Mouse (Mus musculus) MEL (cell line): ENCODE results near the gene Slc25a17. TPM values are rescaled to one million over a fixed set of nuclear protein-coding genes. Genes with fewer than 3 reads are reported as not detected.

Experiments used
- DNase-seq: peaks from one replicate; pipeline ENCODE4 v3.0.0; 2011; ENCODE audit warnings: low read depth, low spot score
- H3K27ac ChIP-seq: 2 replicates; pipeline ENCODE4 v1.5.1; 2012; ENCODE audit warnings: low read depth, mild to moderate bottlenecking, control low read depth, low read length, moderate library complexity; ENCODE audit not compliant: control insufficient read depth
- H3K27me3 ChIP-seq, 2 experiments: fragments of 150-350 bp in 1 of 2; sonication (generic) in 1 of 2; 2 replicates each; pipeline ENCODE4 v1.6.1; 2012; ENCODE audit warnings: low read length in 2 of 2, mild to moderate bottlenecking in 2 of 2, improper control_type of control experiment in 1 of 2, moderate library complexity in 1 of 2; ENCODE audit not compliant: insufficient read depth in 2 of 2, control insufficient read depth in 1 of 2
- H3K36me3 ChIP-seq, 2 experiments: 2 replicates each; pipeline ENCODE4 v1.6.1; 2012 to 2014; ENCODE audit warnings: low read length in 2 of 2, improper control_type of control experiment in 1 of 2, inconsistent platforms in 1 of 2, mild to moderate bottlenecking in 1 of 2; ENCODE audit not compliant: insufficient read depth in 2 of 2, control insufficient read depth in 1 of 2
- H3K4me1 ChIP-seq, 2 experiments: fragments of 150-350 bp in 1 of 2; sonication (generic) in 1 of 2; 2 replicates each; pipeline ENCODE4 v1.6.1; 2012; ENCODE audit warnings: low read length in 2 of 2, improper control_type of control experiment in 1 of 2, mild to moderate bottlenecking in 1 of 2; ENCODE audit not compliant: insufficient read depth in 2 of 2, control insufficient read depth in 1 of 2
- H3K4me3 ChIP-seq, 2 experiments: fragments of 150-350 bp in 1 of 2; sonication (generic) in 1 of 2; 2 replicates each; pipeline ENCODE4 v1.5.1; 2012; ENCODE audit warnings: low read depth in 2 of 2, low read length in 2 of 2, mild to moderate bottlenecking in 2 of 2, moderate library complexity in 2 of 2, control low read depth in 1 of 2, improper control_type of control experiment in 1 of 2; ENCODE audit not compliant: control insufficient read depth in 1 of 2, insufficient read depth in 1 of 2
- H3K79me2 ChIP-seq: 2 replicates; pipeline ENCODE4 v1.6.1; 2012; ENCODE audit warnings: mild to moderate bottlenecking, low read length, moderate library complexity; ENCODE audit not compliant: control insufficient read depth, poor library complexity, insufficient read depth
- H3K9ac ChIP-seq: 2 replicates; pipeline ENCODE4 v1.6.1; 2012; ENCODE audit warnings: low read depth, mild to moderate bottlenecking, control low read depth, low read length, moderate library complexity; ENCODE audit not compliant: control insufficient read depth, poor library complexity, severe bottlenecking
- H3K9me3 ChIP-seq: fragments of 150-350 bp; sonication (generic); replicated peaks from 2 replicates; pipeline ENCODE4 v1.6.1; 2012; ENCODE audit warnings: mild to moderate bottlenecking, low read length, improper control_type of control experiment, moderate library complexity; ENCODE audit not compliant: insufficient read depth
- BHLHE40 ChIP-seq: IDR thresholded peaks from 2 replicates; pipeline ENCODE4 v1.6.1; 2012; ENCODE audit warnings: low read depth, mild to moderate bottlenecking, inconsistent platforms, low read length, improper control_type of control experiment, borderline replicate concordance
- CHD1 ChIP-seq: IDR thresholded peaks from 2 replicates; pipeline ENCODE4 v1.6.1; 2012; ENCODE audit warnings: low read depth, mild to moderate bottlenecking, inconsistent platforms, low read length, improper control_type of control experiment
- CHD2 ChIP-seq: IDR thresholded peaks from 2 replicates; pipeline ENCODE4 v1.6.1; 2011; ENCODE audit warnings: low read length, improper control_type of control experiment
- EP300 ChIP-seq, 2 experiments: IDR thresholded peaks; 2 replicates each; pipeline ENCODE4 v1.6.1; 2011; ENCODE audit warnings: improper control_type of control experiment in 2 of 2, low read length in 2 of 2, low read depth in 1 of 2, mild to moderate bottlenecking in 1 of 2
- HCFC1 ChIP-seq: IDR thresholded peaks from 2 replicates; pipeline ENCODE4 v1.6.1; 2012; ENCODE audit warnings: low read depth, mild to moderate bottlenecking, inconsistent platforms, low read length, improper control_type of control experiment, moderate library complexity
- JUND ChIP-seq: IDR thresholded peaks from 2 replicates; pipeline ENCODE4 v1.6.1; 2011; ENCODE audit warnings: low read depth, mild to moderate bottlenecking, improper control_type of control experiment, low read length
- KAT2A ChIP-seq: conservative IDR thresholded peaks from 2 replicates; pipeline ENCODE4 v1.6.1; 2012; ENCODE audit warnings: low read depth, low read length, improper control_type of control experiment, inconsistent platforms
- MEF2A ChIP-seq: IDR thresholded peaks from 2 replicates; pipeline ENCODE4 v1.6.1; 2014; ENCODE audit warnings: low read depth, mild to moderate bottlenecking, inconsistent platforms, low read length, improper control_type of control experiment; ENCODE audit not compliant: poor library complexity, insufficient replicate concordance, severe bottlenecking; ENCODE audit errors: extremely low read depth
- MYC ChIP-seq: IDR thresholded peaks from 2 replicates; pipeline ENCODE4 v1.6.1; 2011; ENCODE audit warnings: low read depth, mild to moderate bottlenecking, low read length, improper control_type of control experiment, moderate library complexity
- NELFE ChIP-seq: IDR thresholded peaks from 2 replicates; pipeline ENCODE4 v1.6.1; 2011; ENCODE audit warnings: low read depth, low read length, improper control_type of control experiment
- NRF1 ChIP-seq: IDR thresholded peaks from 2 replicates; pipeline ENCODE4 v1.6.1; 2014; ENCODE audit warnings: low read depth, mild to moderate bottlenecking, inconsistent platforms, low read length, improper control_type of control experiment, moderate library complexity; ENCODE audit not compliant: poor library complexity, insufficient read depth, severe bottlenecking
- POLR2A ChIP-seq, 2 experiments: IDR thresholded peaks; 2 replicates each; pipeline ENCODE4 v1.6.1; 2011 to 2012; ENCODE audit warnings: low read length in 2 of 2, mild to moderate bottlenecking in 2 of 2, control low read depth in 1 of 2, improper control_type of control experiment in 1 of 2, low read depth in 1 of 2, moderate library complexity in 1 of 2; ENCODE audit not compliant: control insufficient read depth in 1 of 2, insufficient read depth in 1 of 2, poor library complexity in 1 of 2
- POLR2AphosphoS2 ChIP-seq: IDR thresholded peaks from 2 replicates; pipeline ENCODE4 v1.6.1; 2011; ENCODE audit warnings: low read length, improper control_type of control experiment
- POLR2AphosphoS5 ChIP-seq: IDR thresholded peaks from 2 replicates; pipeline ENCODE4 v1.6.1; 2012; ENCODE audit warnings: low read depth, borderline replicate concordance, mild to moderate bottlenecking, inconsistent platforms, low read length, moderate library complexity, mixed read lengths
- RAD21 ChIP-seq: IDR thresholded peaks from 2 replicates; pipeline ENCODE4 v1.6.1; 2011; ENCODE audit warnings: mild to moderate bottlenecking, low read depth, low read length, improper control_type of control experiment
- SIN3A ChIP-seq: IDR thresholded peaks from 2 replicates; pipeline ENCODE4 v1.6.1; 2012; ENCODE audit warnings: low read length, improper control_type of control experiment, inconsistent platforms
- TAL1 ChIP-seq: IDR thresholded peaks from 2 replicates; pipeline ENCODE4 v1.6.1; 2012; ENCODE audit warnings: mild to moderate bottlenecking, inconsistent platforms, low read length, moderate library complexity, mixed read lengths
- TCF12 ChIP-seq: IDR thresholded peaks from 2 replicates; pipeline ENCODE4 v1.6.1; 2014; ENCODE audit warnings: low read depth, mild to moderate bottlenecking, inconsistent platforms, low read length, improper control_type of control experiment, moderate library complexity
- UBTF ChIP-seq: IDR thresholded peaks from 2 replicates; pipeline ENCODE4 v1.6.1; 2012; ENCODE audit warnings: low read depth, mild to moderate bottlenecking, inconsistent platforms, low read length, improper control_type of control experiment, moderate library complexity, borderline replicate concordance; ENCODE audit not compliant: insufficient read depth
- USF1 ChIP-seq: IDR thresholded peaks from 2 replicates; pipeline ENCODE4 v1.6.1; 2014; ENCODE audit warnings: low read depth, mild to moderate bottlenecking, inconsistent platforms, low read length, improper control_type of control experiment, moderate library complexity
- ZC3H11A ChIP-seq: IDR thresholded peaks from 2 replicates; pipeline ENCODE4 v1.6.1; 2012; ENCODE audit warnings: low read depth, mild to moderate bottlenecking, inconsistent platforms, low read length, improper control_type of control experiment
- ZMIZ1 ChIP-seq: IDR thresholded peaks from 2 replicates; pipeline ENCODE4 v1.6.1; 2012; ENCODE audit warnings: low read depth, mild to moderate bottlenecking, inconsistent platforms, low read length, improper control_type of control experiment, moderate library complexity
- polyA plus RNA-seq, 2 experiments: library from polyadenylated mRNA; stranded (reverse) in 1 of 2; unstranded in 1 of 2; fragments of >175 nt in 1 of 2; fragments of >200 nt in 1 of 2; gene quantifications; 2 replicates each; pipeline versions ENCODE4 v1.2.1 to v1.2.4; 2012; ENCODE audit warnings: low replicate concordance in 2 of 2, low read depth in 1 of 2; ENCODE audit not compliant: insufficient read length in 2 of 2, insufficient read depth in 1 of 2, missing spikeins in 1 of 2
- total RNA-seq: library from RNA; depleted of rRNA; stranded (reverse); fragments of 300-350 nt; gene quantifications from 2 replicates; pipeline ENCODE4 v1.2.3, GENCODE M21; 2012

Slc25a17 gene
- total and polyA plus RNA-seq, 3 experiments, result 40.6 to 64.1 TPM; not detected in 1

GRCm38 (mm10) chr15:81360345-81361021 is at the start of gene Slc25a17 (continued):
- TF ChIP-seq BHLHE40 (no peak), RAD21 (no peak), POLR2AphosphoS2 (peak; percentile 55; the same call in 1 of the 2 replicates)
- TF ChIP-seq, all 39 proteins: peak for 15

- Histone ChIP-seq H3K4me1 (no peaks in the 10 kb centered on the region), H3K27ac (no peak within 1 kb of the TSS), H3K9me3 (no peaks in the 10 kb centered on the region), H3K9ac (no peak within 1 kb of the TSS), H3K79me2 (peaks cover 6% of the 10 kb centered on the region; the same call in 1 of the 2 replicates), H3K36me3 (no peaks in the 10 kb centered on the region; a peak in 2 of 4 replicates), H3K27me3 (no peaks in the 10 kb centered on the region), H3K4me3 (no peak within 1 kb of the TSS)
- TF ChIP-seq SIN3A, result no peak
- no peak for TF ChIP-seq TAL1
- no peak for TF ChIP-seq POLR2A (IDR thresholded peaks at IDR 0.05; ENCODE audit: control insufficient read depth in 1 of 2, insufficient read depth in 1 of 2, low read depth in 1 of 2, low read length in 2 of 2, poor library complexity in 1 of 2)
- no peak for TF ChIP-seq POLR2AphosphoS5
- TF ChIP-seq KAT2A, result no peak
- no peak for TF ChIP-seq MYC
- no peak for TF ChIP-seq HCFC1
- no peak for TF ChIP-seq EP300 (IDR thresholded peaks at IDR 0.05; ENCODE audit: low read depth in 1 of 2, low read length in 2 of 2)
- TF ChIP-seq ZMIZ1, result no peak
- no peak for TF ChIP-seq ZC3H11A
- TF ChIP-seq NELFE, result no peak
- no peak for TF ChIP-seq TCF12
- TF ChIP-seq USF1, result no peak
- no peak for TF ChIP-seq CHD1
- TF ChIP-seq, all 39 proteins: peak for 0
- no peak for DNase-seq
Measured at GRCm38 (mm10) chr15:81408199-81408598, 47.6 kb upstream of the Slc25a17 start, which contains the start of gene Dnajb7. Gene Dnajb7, minus strand, starts transcription at chr15:81408299.

GRCm38 (mm10) chr15:81405008-81405407 is 44.4 kb upstream of the Slc25a17 start:
- Histone ChIP-seq H3K27me3 (no peaks in the 10 kb centered on the region), H3K9ac (no peak overlapping the region), H3K27ac (no peak overlapping the region), H3K4me1 (peaks cover 0 to 3% of the 10 kb centered on the region in 2 experiments; a peak in 1 of 4 replicates), H3K36me3 (peaks cover 0 to 7% of the 10 kb centered on the region in 2 experiments; a peak in 3 of 4 replicates), H3K4me3 (no peak overlapping the region), H3K9me3 (no peaks in the 10 kb centered on the region), H3K79me2 (peaks cover 24% of the 10 kb centered on the region)
- TF ChIP-seq UBTF (no peak), POLR2A (IDR thresholded peaks at IDR 0.05; ENCODE audit: control insufficient read depth in 1 of 2, insufficient read depth in 1 of 2, low read depth in 1 of 2, low read length in 2 of 2, poor library complexity in 1 of 2) (no peak), CHD2 (no peak), EP300 (IDR thresholded peaks at IDR 0.05; ENCODE audit: low read depth in 1 of 2, low read length in 2 of 2) (no peak), JUND (no peak), MEF2A (no peak), NRF1 (no peak)
- no peak for DNase-seq
